Mouse (Mus musculus) limb, embryonic 10.5 days (tissue): ENCODE measurements at regions not wholly inside any gene's neighbourhood (a gene's known extent, or its start where the extent isn't known, plus 50 kb on each side); places are given as distances from the start of the nearest gene placed in this dataset.

ENCODE experiments used
- DNase-seq: peaks from one replicate; pipeline ENCODE4 v3.0.0-alpha.2; 2017; ENCODE audit warnings: low spot score
- H3K27ac ChIP-seq: fragments of 300-500 bp; sonication (generic); 2 replicates; pipeline ENCODE4 v1.5.1; 2016; ENCODE audit warnings: mild to moderate bottlenecking
- H3K27me3 ChIP-seq: fragments of 300-500 bp; sonication (generic); 2 replicates; pipeline ENCODE4 v1.6.1; 2016; ENCODE audit warnings: low read depth, mild to moderate bottlenecking; ENCODE audit not compliant: poor library complexity, severe bottlenecking
- H3K36me3 ChIP-seq: fragments of 300-500 bp; sonication (generic); 2 replicates; pipeline ENCODE4 v1.6.1; 2016; ENCODE audit warnings: mild to moderate bottlenecking, moderate library complexity
- H3K4me1 ChIP-seq: fragments of 300-500 bp; sonication (generic); 2 replicates; pipeline ENCODE4 v1.6.1; 2016
- H3K4me3 ChIP-seq: fragments of 300-500 bp; sonication (generic); 2 replicates; pipeline ENCODE4 v1.5.1; 2016; ENCODE audit warnings: mild to moderate bottlenecking, moderate library complexity
- H3K9me3 ChIP-seq: fragments of 300-500 bp; sonication (generic); replicated peaks from 2 replicates; pipeline ENCODE4 v1.6.1; 2016; ENCODE audit warnings: mild to moderate bottlenecking
- WGBS: fragments of 180-500 bp; shearing (Covaris S2); methylation state at CpG from one replicate; pipeline ENCODE4 v1.1.7; 2016; 5-methylcytosine and 5-hydroxymethylcytosine counted together

- H3K36me3 ChIP-seq, result no peaks in the 10 kb centered on the region
- H3K4me3 ChIP-seq, result no peak overlapping the region
- peaks cover 23% of the 10 kb centered on the region; the same call in 1 of the 2 replicates for H3K4me1 ChIP-seq
- no peak overlapping the region for H3K27ac ChIP-seq
- 78% methylated on average over 5 of the region's 5 CpGs for WGBS
- DNase-seq, result no peak
- H3K27me3 ChIP-seq, result no peaks in the 10 kb centered on the region
- H3K9me3 ChIP-seq, result no peaks in the 10 kb centered on the region
Observed at GRCm38 (mm10) chr7:82047456-82047855, 55.4 kb upstream of the Bnc1 start.

- 85% methylated on average over 4 of the region's 4 CpGs for WGBS
- Histone ChIP-seq H3K4me3 (no peak overlapping the region), H3K4me1 (peaks cover 29% of the 10 kb centered on the region), H3K9me3 (no peaks in the 10 kb centered on the region), H3K27ac (no peak overlapping the region), H3K27me3 (no peaks in the 10 kb centered on the region), H3K36me3 (no peaks in the 10 kb centered on the region)
- no peak for DNase-seq
Observed at GRCm38 (mm10) chr7:82053411-82053810, 61.3 kb upstream of the Bnc1 start.

- WGBS, result 3% methylated on average over 21 of the region's 21 CpGs
Observed at GRCm38 (mm10) chr7:82056551-82057230, 64.6 kb upstream of the Bnc1 start.

GRCm38 (mm10) chr7:82063407-82063806 lies 71.3 kb upstream of the Bnc1 start:
- WGBS, result 69% methylated on average over 7 of the region's 7 CpGs
- H3K4me1 ChIP-seq, result peaks cover 10% of the 10 kb centered on the region
- H3K4me3 ChIP-seq, result no peak overlapping the region
- H3K27me3 ChIP-seq, result peaks cover 16% of the 10 kb centered on the region
- no peaks in the 10 kb centered on the region for H3K9me3 ChIP-seq
- no peaks in the 10 kb centered on the region for H3K36me3 ChIP-seq
- no peak for DNase-seq
- H3K27ac ChIP-seq, result no peak overlapping the region

More at GRCm38 (mm10) chr7:82056551-82057230, 64.6 kb upstream of the Bnc1 start:
- Histone ChIP-seq H3K9me3 (no peaks in the 10 kb centered on the region), H3K36me3 (no peaks in the 10 kb centered on the region), H3K4me1 (peaks cover 27% of the 10 kb centered on the region), H3K4me3 (peak overlapping the region; percentile 41), H3K27me3 (peaks cover 1% of the 10 kb centered on the region), H3K27ac (peak overlapping the region; percentile 62; the same call in 1 of the 2 replicates)
- DNase-seq, result peak; percentile 56

GRCm38 (mm10) chr7:82069629-82070450 lies 77.7 kb upstream of the Bnc1 start:
- H3K27ac ChIP-seq, result no peak overlapping the region
- no peaks in the 10 kb centered on the region for H3K9me3 ChIP-seq
- WGBS, result 74% methylated on average over 7 of the region's 7 CpGs
- no peaks in the 10 kb centered on the region for H3K36me3 ChIP-seq
- H3K27me3 ChIP-seq, result no peaks in the 10 kb centered on the region
- H3K4me1 ChIP-seq, result no peaks in the 10 kb centered on the region
- no peak overlapping the region for H3K4me3 ChIP-seq
- DNase-seq, result no peak

- Histone ChIP-seq H3K27me3 (no peaks in the 10 kb centered on the region), H3K4me3 (no peak overlapping the region), H3K9me3 (no peaks in the 10 kb centered on the region), H3K36me3 (no peaks in the 10 kb centered on the region), H3K4me1 (no peaks in the 10 kb centered on the region), H3K27ac (no peak overlapping the region)
- DNase-seq, result no peak
- 80% methylated on average over 10 of the region's 10 CpGs for WGBS
Observed at GRCm38 (mm10) chr7:82070946-82071727, 79.0 kb upstream of the Bnc1 start.

GRCm38 (mm10) chr7:82075359-82075758 lies 83.3 kb upstream of the Bnc1 start:
- H3K27me3 ChIP-seq, result 0 out of 2 replicates have a peak, but pooled peaks cover under 1% of the 10 kb centered on the region
- no peak overlapping the region for H3K4me3 ChIP-seq
- no peaks in the 10 kb centered on the region for H3K4me1 ChIP-seq
- no peaks in the 10 kb centered on the region for H3K9me3 ChIP-seq
- 88% methylated on average over 2 of the region's 2 CpGs for WGBS
- no peak overlapping the region for H3K27ac ChIP-seq
- DNase-seq, result no peak
- no peaks in the 10 kb centered on the region for H3K36me3 ChIP-seq

- Histone ChIP-seq H3K4me1 (peaks cover 13% of the 10 kb centered on the region; the same call in 1 of the 2 replicates), H3K9me3 (no peaks in the 10 kb centered on the region), H3K36me3 (no peaks in the 10 kb centered on the region), H3K4me3 (no peak overlapping the region), H3K27me3 (peaks cover 17% of the 10 kb centered on the region), H3K27ac (no peak overlapping the region)
- 30% methylated on average over 3 of the region's 3 CpGs for WGBS
- no peak for DNase-seq
Observed at GRCm38 (mm10) chr7:82081851-82082250, 89.8 kb upstream of the Bnc1 start.

GRCm38 (mm10) chr7:82082883-82083282 lies 90.8 kb upstream of the Sh3gl3 start:
- peaks cover 17% of the 10 kb centered on the region for H3K27me3 ChIP-seq
- H3K4me3 ChIP-seq, result no peak overlapping the region
- 23% methylated on average over 6 of the region's 6 CpGs for WGBS
- DNase-seq, result no peak
- no peaks in the 10 kb centered on the region for H3K9me3 ChIP-seq
- H3K27ac ChIP-seq, result no peak overlapping the region
- H3K4me1 ChIP-seq, result peaks cover 13% of the 10 kb centered on the region; the same call in 1 of the 2 replicates
- no peaks in the 10 kb centered on the region for H3K36me3 ChIP-seq

- no peaks in the 10 kb centered on the region for H3K9me3 ChIP-seq
- H3K4me3 ChIP-seq, result no peak overlapping the region
- WGBS, result 87% methylated on average over 10 of the region's 10 CpGs
- H3K27me3 ChIP-seq, result peaks cover 17% of the 10 kb centered on the region
- H3K4me1 ChIP-seq, result peaks cover 13% of the 10 kb centered on the region; the same call in 1 of the 2 replicates
- DNase-seq, result no peak
- no peak overlapping the region for H3K27ac ChIP-seq
- no peaks in the 10 kb centered on the region for H3K36me3 ChIP-seq
Observed at GRCm38 (mm10) chr7:82084473-82084872, 89.2 kb upstream of the Sh3gl3 start.

- peaks cover 13% of the 10 kb centered on the region; the same call in 1 of the 2 replicates for H3K4me1 ChIP-seq
- no peaks in the 10 kb centered on the region for H3K36me3 ChIP-seq
- no peaks in the 10 kb centered on the region for H3K9me3 ChIP-seq
- peaks cover 17% of the 10 kb centered on the region for H3K27me3 ChIP-seq
- no peak overlapping the region for H3K4me3 ChIP-seq
- DNase-seq, result no peak
- H3K27ac ChIP-seq, result no peak overlapping the region
- 54% methylated on average over 4 of the region's 4 CpGs for WGBS
Observed at GRCm38 (mm10) chr7:82085205-82085604, 88.4 kb upstream of the Sh3gl3 start.

GRCm38 (mm10) chr7:82098136-82098535 lies 75.5 kb upstream of the Sh3gl3 start:
- H3K36me3 ChIP-seq, result no peaks in the 10 kb centered on the region
- H3K4me3 ChIP-seq, result no peak overlapping the region
- no peaks in the 10 kb centered on the region for H3K4me1 ChIP-seq
- no peak for DNase-seq
- WGBS, result 78% methylated on average over 6 of the region's 6 CpGs
- no peak overlapping the region for H3K27ac ChIP-seq
- H3K9me3 ChIP-seq, result no peaks in the 10 kb centered on the region
- H3K27me3 ChIP-seq, result no peaks in the 10 kb centered on the region
